Mouse (Mus musculus) bone marrow, adult 2 months (tissue): ENCODE measurements at regions not wholly inside any gene's neighbourhood (a gene's known extent, or its start where the extent isn't known, plus 50 kb on each side); places are given as distances from the start of the nearest gene placed in this dataset.

Source experiments
- CTCF ChIP-seq: fragments of 200-500 bp; IDR thresholded peaks from 2 replicates; pipeline ENCODE4 v1.5.1; 2011; ENCODE audit warnings: low read length, control low read depth; ENCODE audit not compliant: control insufficient read depth, insufficient read depth
- POLR2A ChIP-seq: fragments of 200-500 bp; IDR thresholded peaks from 2 replicates; pipeline ENCODE4 v1.6.1; 2011; ENCODE audit warnings: low read depth, mild to moderate bottlenecking, control low read depth, low read length, borderline replicate concordance; ENCODE audit not compliant: control insufficient read depth

GRCm38 (mm10) chr14:71609698-71610301 lies 881.8 kb downstream of the Gm9195 start:
- TF ChIP-seq CTCF (no peak), POLR2A (no peak)
